Mouse (Mus musculus) megakaryocyte, embryonic 14.5 days (primary cell): ENCODE data around the gene Fabp7.

Experiments used
- FLI1 ChIP-seq: IDR thresholded peaks from 2 replicates; pipeline ENCODE4 v1.6.1; 2012; ENCODE audit warnings: low read length, inconsistent platforms, mixed read lengths
- GATA1 ChIP-seq: IDR thresholded peaks from 3 replicates; pipeline ENCODE4 v1.6.1; 2012; ENCODE audit warnings: mixed read lengths, low read length, inconsistent platforms, borderline replicate concordance

DNA sequence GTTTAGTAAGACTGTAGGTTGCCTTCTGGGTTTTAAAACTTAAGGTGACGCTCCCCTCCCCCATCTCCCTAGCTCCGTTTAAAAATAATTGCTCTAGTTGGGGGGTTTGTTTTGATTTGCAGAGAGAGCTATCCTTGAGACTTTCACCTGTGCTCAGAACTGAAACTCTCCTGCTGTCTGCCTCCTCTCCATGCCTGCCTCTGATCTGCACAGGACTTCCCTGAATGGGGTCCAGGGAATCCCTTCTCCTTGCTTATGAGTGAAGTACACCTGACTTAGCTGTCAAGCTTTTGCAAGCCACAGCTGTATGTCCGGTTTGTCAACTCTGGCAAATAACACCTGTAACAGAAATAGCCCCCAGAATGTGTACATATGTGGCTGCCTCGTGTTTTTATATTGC, 10.9 kb downstream of the Fabp7 start:
- TF ChIP-seq FLI1 (no peak), GATA1 (no peak)
